Mouse (Mus musculus) neural tube, embryonic 11.5 days (tissue): Measurements from ENCODE around the gene Esr1. TPM values are rescaled to one million over a fixed set of nuclear protein-coding genes. Genes with fewer than 3 reads are reported as not detected.
"Not testable (repeated sequence)": the region's sequence is repeated elsewhere in the genome, so short reads cannot be mapped to it uniquely, and the experiment has no call there.

Experiments used
- ATAC-seq: fragments of 200-750 bp; cut with Nextera tagmentation; 2 replicates; pipeline ENCODE4 v1.8.0; 2017; ENCODE audit warnings: moderate number of reproducible peaks, mild to moderate bottlenecking, moderate TSS enrichment, moderate library complexity; ENCODE audit not compliant: insufficient read depth, low FRiP score, low TSS enrichment
- DNase-seq: peaks from one replicate; pipeline ENCODE4 v3.0.0-alpha.2; 2015; ENCODE audit warnings: low spot score
- H3K27ac ChIP-seq: fragments of 300-500 bp; sonication (generic); 2 replicates; pipeline ENCODE4 v1.5.1; 2014; ENCODE audit warnings: low read depth, mild to moderate bottlenecking, low read length
- H3K27me3 ChIP-seq: fragments of 300-500 bp; sonication (generic); 2 replicates; pipeline ENCODE4 v1.6.1; 2014; ENCODE audit warnings: mild to moderate bottlenecking, low read length, mixed read lengths; ENCODE audit not compliant: control insufficient read depth, insufficient read depth
- H3K36me3 ChIP-seq: fragments of 300-500 bp; sonication (generic); 2 replicates; pipeline ENCODE4 v1.6.1; 2014; ENCODE audit warnings: mild to moderate bottlenecking, low read length, moderate library complexity, mixed read lengths; ENCODE audit not compliant: control insufficient read depth, insufficient read depth
- H3K4me1 ChIP-seq: fragments of 300-500 bp; sonication (generic); 2 replicates; pipeline ENCODE4 v1.6.1; 2014; ENCODE audit warnings: low read length, mixed read lengths; ENCODE audit not compliant: control insufficient read depth, insufficient read depth
- H3K4me2 ChIP-seq: fragments of 300-500 bp; sonication (generic); 2 replicates; pipeline ENCODE4 v1.6.1; 2014; ENCODE audit warnings: low read depth, mild to moderate bottlenecking, moderate library complexity
- H3K4me3 ChIP-seq: fragments of 300-500 bp; sonication (generic); 2 replicates; pipeline ENCODE4 v1.5.1; 2014; ENCODE audit warnings: low read depth, low read length
- H3K9ac ChIP-seq: fragments of 300-500 bp; sonication (generic); 2 replicates; pipeline ENCODE4 v1.6.1; 2014; ENCODE audit warnings: mild to moderate bottlenecking, low read length
- H3K9me3 ChIP-seq: fragments of 300-500 bp; sonication (generic); 2 replicates; pipeline ENCODE4 v1.6.1; 2016; ENCODE audit warnings: low read length; ENCODE audit not compliant: control insufficient read depth
- WGBS: fragments of 180-500 bp; shearing (Covaris S2); extraction: QIAGEN DNeasy Blood & Tissue Kit; methylation state at CpG from one replicate; pipeline ENCODE4 v1.1.7; 2014; 5-methylcytosine and 5-hydroxymethylcytosine counted together
- polyA plus RNA-seq: library from polyadenylated mRNA; unstranded; fragments of >200 nt; fragmentation: Nextera tagmentation; extraction: Ambion mirVana; gene quantifications from 2 replicates; pipeline ENCODE4 v1.2.1, GENCODE M21; 2014

Gene Esr1
- polyA plus RNA-seq, 1 experiment from 2014 or later: 0.08 TPM

DNA sequence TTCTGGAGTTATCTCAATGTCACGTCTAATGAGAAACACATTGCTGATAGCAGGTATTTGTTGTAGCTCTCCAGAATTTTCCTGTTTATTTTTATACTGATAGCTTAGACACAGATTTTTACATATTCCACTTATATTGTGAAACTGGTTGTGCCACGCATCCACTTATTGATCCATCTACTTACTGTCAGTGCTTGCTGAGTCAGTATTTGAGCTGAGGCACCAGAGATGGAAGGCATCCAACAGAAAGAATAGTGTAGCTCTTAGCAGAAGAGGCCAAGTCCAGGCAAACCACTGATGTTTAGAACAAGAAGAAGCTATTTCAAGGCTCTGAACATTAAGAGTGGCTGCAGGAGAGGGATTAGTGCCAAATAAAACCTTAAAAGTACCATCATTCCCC is 126.9 kb downstream of the Esr1 start:
- WGBS: 89% methylated on average over 2 of the region's 2 CpGs
- no peak overlapping the region for H3K27ac ChIP-seq
- no peak overlapping the region for H3K4me2 ChIP-seq
- no peak overlapping the region for H3K4me3 ChIP-seq
- ATAC-seq (no peak), DNase-seq (no peak)
- no peak overlapping the region for H3K9ac ChIP-seq
- H3K4me1 ChIP-seq: no peaks in the 10 kb centered on the region
- H3K27me3 ChIP-seq: no peaks in the 10 kb centered on the region
- H3K36me3 ChIP-seq: no peaks in the 10 kb centered on the region
- H3K9me3 ChIP-seq: no peaks in the 10 kb centered on the region

DNA sequence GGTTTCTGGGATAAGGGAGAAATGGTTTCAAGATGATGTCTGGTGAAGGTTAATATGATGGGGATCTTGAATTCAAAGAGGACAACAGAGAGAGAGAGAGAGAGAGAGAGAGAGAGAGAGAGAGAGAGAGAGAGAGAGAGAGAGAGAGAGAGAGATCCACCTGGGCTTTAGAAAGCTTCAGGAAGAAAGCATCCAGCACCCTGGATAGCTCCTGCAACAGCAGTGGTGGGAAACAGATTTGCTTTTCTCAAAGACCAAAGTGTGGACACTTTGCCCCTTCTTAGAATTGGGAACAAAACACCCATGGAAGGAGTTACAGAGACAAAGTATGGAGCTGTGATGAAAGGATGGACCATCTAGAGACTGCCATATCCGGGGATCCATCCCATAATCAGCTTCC is 139.7 kb downstream of the Esr1 start:
- not testable (repeated sequence) for H3K4me1 ChIP-seq, DNase-seq, ATAC-seq, H3K27me3 ChIP-seq, H3K36me3 ChIP-seq, H3K4me2 ChIP-seq, H3K4me3 ChIP-seq, H3K9me3 ChIP-seq, H3K27ac ChIP-seq, H3K9ac ChIP-seq
- WGBS: 71% methylated on average over 1 of the region's 1 CpGs

DNA sequence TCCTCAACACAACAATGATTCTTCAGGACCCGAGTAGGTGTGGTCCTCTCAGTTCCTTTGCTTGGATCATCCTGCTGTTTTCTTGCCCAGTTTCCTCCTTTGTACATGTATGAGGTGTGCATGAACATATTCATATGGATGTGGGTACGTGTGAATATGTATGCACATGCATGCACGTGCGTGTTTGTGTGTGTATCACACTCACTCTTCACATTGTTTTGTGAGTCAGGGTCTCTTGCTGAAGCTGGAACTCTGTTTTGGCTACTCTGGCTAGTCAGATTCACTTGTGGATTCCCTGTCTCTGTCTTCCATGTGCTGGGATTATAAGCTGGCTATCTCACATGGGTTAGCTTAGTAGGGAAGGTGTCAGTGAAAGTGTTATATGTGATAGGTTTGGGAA is 141.6 kb downstream of the Esr1 start:
- H3K27me3 ChIP-seq: no peaks in the 10 kb centered on the region
- H3K36me3 ChIP-seq: no peaks in the 10 kb centered on the region
- H3K9ac ChIP-seq: no peak overlapping the region
- no peak overlapping the region for H3K4me2 ChIP-seq
- no peaks in the 10 kb centered on the region for H3K4me1 ChIP-seq
- 87% methylated on average over 4 of the region's 4 CpGs for WGBS
- H3K27ac ChIP-seq: no peak overlapping the region
- H3K4me3 ChIP-seq: no peak overlapping the region
- ATAC-seq (no peak), DNase-seq (no peak)
- no peaks in the 10 kb centered on the region for H3K9me3 ChIP-seq

DNA sequence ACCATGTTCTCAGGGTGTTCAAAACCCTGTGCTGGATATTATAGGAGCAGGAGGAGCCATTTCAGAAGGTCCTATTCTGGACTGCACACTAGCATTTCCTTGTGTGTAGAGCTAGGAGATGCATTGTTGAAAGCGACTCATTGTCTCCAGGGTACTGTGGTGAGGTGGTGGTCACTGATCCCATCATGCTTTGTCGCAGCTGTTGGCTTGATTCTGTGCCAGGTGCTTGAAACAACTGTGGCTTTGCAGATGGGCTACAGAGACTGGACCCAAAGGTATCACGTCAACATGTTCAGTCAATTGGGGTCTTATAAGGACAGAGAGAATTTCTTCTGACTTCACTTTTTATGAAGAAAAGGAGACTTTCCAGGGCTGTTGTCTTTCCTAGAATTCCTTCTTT is 164.1 kb downstream of the Esr1 start:
- Histone ChIP-seq H3K9me3 (no peaks in the 10 kb centered on the region), H3K36me3 (no peaks in the 10 kb centered on the region), H3K9ac (no peak overlapping the region), H3K4me3 (no peak overlapping the region), H3K4me2 (no peak overlapping the region), H3K4me1 (no peaks in the 10 kb centered on the region), H3K27ac (no peak overlapping the region), H3K27me3 (no peaks in the 10 kb centered on the region)
- WGBS: 89% methylated on average over 3 of the region's 3 CpGs
- no peak for ATAC-seq
- no peak for DNase-seq

DNA sequence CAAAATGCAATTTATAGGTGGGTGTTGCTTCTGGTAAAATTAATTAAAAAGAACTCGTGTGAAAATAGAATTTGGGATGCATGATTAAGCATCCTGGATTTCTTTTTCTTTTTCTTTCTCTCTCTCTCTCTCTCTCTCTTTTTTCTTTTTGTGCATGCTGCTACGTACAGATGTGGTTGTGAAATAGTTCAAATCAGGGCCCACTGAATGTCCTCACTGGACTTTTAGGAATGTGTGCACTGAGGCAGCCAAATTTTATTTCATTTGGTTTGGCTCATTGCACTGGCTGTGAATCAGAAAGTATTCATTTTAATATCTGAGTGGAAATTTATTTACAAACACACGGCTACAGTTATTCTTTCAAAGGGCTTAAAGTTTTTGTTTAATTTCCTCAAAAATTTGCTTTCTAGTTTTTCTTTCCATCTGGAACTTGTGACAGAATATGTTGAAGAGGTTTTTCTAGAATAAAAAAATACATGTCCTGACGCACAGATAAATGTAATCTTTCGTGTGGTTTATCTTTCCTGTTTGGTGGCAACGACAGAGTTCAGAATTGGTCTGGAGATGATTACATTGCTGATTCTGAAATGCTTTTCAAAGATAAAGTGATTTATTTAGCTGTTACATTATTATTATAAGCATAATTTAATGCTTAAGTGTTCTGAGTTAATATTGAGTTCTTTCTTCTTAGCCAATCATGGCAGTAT is 164.8 kb downstream of the Esr1 start:
- Histone ChIP-seq H3K27me3 (no peaks in the 10 kb centered on the region), H3K4me1 (no peaks in the 10 kb centered on the region), H3K9ac (no peak overlapping the region), H3K9me3 (no peaks in the 10 kb centered on the region), H3K4me2 (no peak overlapping the region), H3K36me3 (no peaks in the 10 kb centered on the region), H3K4me3 (no peak overlapping the region), H3K27ac (no peak overlapping the region)
- no peak for DNase-seq
- 85% methylated on average over 6 of the region's 6 CpGs for WGBS
- no peak for ATAC-seq

DNA sequence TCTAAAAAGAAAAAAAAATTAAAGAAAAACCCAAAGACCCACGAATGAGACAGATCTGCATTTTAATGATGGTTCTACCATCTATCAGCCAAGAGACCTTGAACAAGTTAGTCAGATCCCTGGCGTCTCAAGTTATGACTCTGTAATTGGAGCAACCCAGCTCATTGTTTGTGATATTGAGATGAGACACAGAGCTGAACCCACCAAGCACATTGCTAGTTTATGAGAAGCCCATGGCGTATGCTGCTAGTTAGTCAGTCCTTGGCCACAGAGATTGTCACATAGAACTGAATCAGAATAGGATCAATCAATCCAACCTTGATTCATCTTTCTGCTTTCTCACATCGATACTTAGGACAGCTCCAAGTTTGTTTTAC is 165.3 kb downstream of the Esr1 start:
- H3K4me2 ChIP-seq: no peak overlapping the region
- H3K9me3 ChIP-seq: no peaks in the 10 kb centered on the region
- no peak overlapping the region for H3K9ac ChIP-seq
- 82% methylated on average over 4 of the region's 4 CpGs for WGBS
- DNase-seq: no peak
- H3K4me3 ChIP-seq: no peak overlapping the region
- H3K27me3 ChIP-seq: no peaks in the 10 kb centered on the region
- H3K27ac ChIP-seq: no peak overlapping the region
- H3K36me3 ChIP-seq: no peaks in the 10 kb centered on the region
- ATAC-seq: no peak
- no peaks in the 10 kb centered on the region for H3K4me1 ChIP-seq

DNA sequence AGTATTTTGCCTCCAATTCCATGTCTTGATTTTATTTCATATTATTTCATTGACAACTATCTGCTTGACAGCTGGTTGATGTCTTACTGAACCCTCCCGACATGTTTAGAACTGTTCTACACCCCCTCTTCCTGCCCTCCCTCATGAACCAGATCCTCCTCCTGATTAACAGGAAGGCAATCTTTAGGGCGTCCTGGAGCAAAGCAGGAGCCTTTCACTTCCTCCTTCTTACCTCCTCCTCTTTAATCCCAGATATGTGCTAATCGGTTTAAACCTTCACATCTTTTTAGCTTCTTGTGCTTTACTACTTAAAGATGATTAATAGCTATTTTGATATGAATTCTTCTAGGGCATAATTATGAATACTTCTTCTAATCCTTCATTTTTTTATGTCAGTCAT is 166.6 kb downstream of the Esr1 start:
- no peak for DNase-seq
- Histone ChIP-seq H3K9me3 (no peaks in the 10 kb centered on the region), H3K36me3 (no peaks in the 10 kb centered on the region), H3K4me2 (no peak overlapping the region), H3K4me3 (no peak overlapping the region), H3K27me3 (no peaks in the 10 kb centered on the region), H3K27ac (no peak overlapping the region), H3K4me1 (no peaks in the 10 kb centered on the region), H3K9ac (no peak overlapping the region)
- WGBS: 82% methylated on average over 3 of the region's 3 CpGs
- no peak for ATAC-seq

DNA sequence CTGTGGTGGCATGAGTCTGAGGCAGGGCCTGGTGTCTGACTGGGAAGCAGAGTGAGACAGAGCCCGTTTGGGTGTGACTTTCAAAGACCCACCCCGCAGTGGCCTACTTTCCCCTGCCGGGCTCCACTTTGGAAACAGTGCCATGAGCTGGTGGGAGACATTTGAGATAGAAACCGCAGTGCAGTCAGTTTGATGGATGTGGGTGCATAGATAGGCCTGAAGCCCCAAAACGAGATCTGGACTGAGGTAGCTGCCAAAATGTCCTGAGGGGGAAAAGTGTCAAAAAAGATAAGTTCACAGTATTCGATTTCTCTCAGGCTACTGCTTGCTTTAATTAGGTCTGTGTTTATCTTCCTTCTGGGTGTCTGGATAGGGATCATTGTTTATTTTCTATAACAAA is 169.5 kb downstream of the Esr1 start:
- no peak for ATAC-seq
- no peak for DNase-seq
- Histone ChIP-seq H3K9me3 (no peaks in the 10 kb centered on the region), H3K4me3 (no peak overlapping the region), H3K4me2 (no peak overlapping the region), H3K27me3 (no peaks in the 10 kb centered on the region), H3K4me1 (no peaks in the 10 kb centered on the region), H3K9ac (no peak overlapping the region), H3K36me3 (no peaks in the 10 kb centered on the region), H3K27ac (no peak overlapping the region)
- WGBS: 75% methylated on average over 6 of the region's 6 CpGs

DNA sequence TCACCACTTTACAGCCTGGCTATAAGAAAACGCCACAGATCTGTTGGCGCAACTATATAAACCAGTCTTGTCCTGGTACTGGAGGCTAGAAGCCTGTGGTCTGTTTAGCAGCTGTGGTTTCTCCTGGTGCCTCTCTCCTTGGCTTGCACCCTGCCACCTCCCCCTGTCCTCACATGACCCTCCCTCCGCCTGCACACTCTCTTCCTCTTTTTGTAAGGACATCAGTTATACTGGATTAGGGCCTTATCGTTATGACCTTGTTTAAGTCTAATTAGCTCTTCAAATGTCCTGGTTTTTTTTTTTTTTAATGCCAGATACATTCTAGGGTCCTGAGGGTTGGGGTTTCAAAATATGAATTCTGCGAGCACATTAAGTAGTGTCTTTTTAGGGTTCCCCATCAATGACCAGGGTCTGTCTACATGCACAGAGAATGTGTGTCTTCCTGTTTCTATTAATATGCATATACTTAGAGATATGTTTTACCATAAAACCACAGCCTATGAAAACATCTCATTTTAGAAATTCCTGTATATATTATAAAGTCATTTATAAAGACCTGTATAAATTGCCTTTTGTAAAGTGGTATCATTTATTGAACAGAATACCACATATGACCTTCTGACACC is 175.7 kb downstream of the Esr1 start:
- Histone ChIP-seq H3K27ac (no peak overlapping the region), H3K9me3 (no peaks in the 10 kb centered on the region), H3K4me1 (no peaks in the 10 kb centered on the region), H3K9ac (no peak overlapping the region), H3K27me3 (no peaks in the 10 kb centered on the region), H3K4me2 (no peak overlapping the region), H3K36me3 (no peaks in the 10 kb centered on the region), H3K4me3 (no peak overlapping the region)
- 90% methylated on average over 5 of the region's 5 CpGs for WGBS
- DNase-seq: no peak
- ATAC-seq: no peak
